Comparison of ENCODE assay signal across 8 mouse cellular contexts in the genomic region with DNA sequence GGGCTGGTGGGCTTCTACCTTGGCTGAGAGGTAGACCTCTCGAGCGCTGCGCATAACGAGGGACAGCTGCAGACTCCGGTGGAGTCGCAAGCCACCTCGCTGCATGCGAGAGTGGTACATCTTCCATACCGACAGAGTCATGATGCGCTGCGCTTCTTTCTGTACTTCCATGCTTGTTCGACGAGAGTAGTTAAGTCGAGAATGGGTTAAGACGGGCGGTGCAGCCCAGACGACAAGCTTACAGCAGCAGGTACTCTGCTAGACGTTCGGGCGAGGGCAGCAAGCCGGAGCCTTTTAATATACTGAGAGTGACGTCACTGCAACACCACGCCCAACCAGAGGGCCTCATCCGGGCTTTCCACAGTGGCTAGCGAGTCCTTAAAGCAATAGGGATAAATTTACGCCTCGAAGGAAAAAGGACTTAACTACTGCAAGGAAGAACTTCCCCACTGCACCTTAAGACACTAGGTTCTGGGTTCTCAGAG. TPM values are rescaled to one million over a fixed set of nuclear protein-coding genes. Genes with fewer than 3 reads are reported as not detected.
DNase-seq lines count a peak whose midpoint lies in the region; ATAC-seq lines count a peak whose summit lies in the region.

A gene (minus strand): TSS at position 272 of the 485 bp plus-strand sequence.

- no peaks in the 10 kb centered on the region for H3K27me3 ChIP-seq in megakaryocyte, embryonic 14.5 days (replicated peaks)

- DNase-seq in adrenal gland, adult (ENCODE audit: inconsistent age in 2 of 2, low spot score in 1 of 2): peak; percentile 96 to 99
- peak; percentile 96 for DNase-seq in embryo, embryonic 10 days (ENCODE audit: low spot score)
- DNase-seq in gastrocnemius, postnatal 10 days: peak; percentile 90
- DNase-seq in left cerebral cortex, adult 9 months (ENCODE audit: low spot score in 2 of 2): peak; percentile 88 to 96
- DNase-seq in right cerebral cortex, adult 2 months (ENCODE audit: low spot score in 2 of 2): peak; percentile 94
- DNase-seq in urinary bladder, postnatal 10 days (ENCODE audit: low spot score): peak; percentile 83

- H3K36me3 ChIP-seq in megakaryocyte, embryonic 14.5 days (replicated peaks; ENCODE audit: low read length): peaks cover 7% of the 10 kb centered on the region

- no peaks in the 10 kb centered on the region for H3K9me3 ChIP-seq in megakaryocyte, embryonic 14.5 days

- H3K4me3 ChIP-seq in megakaryocyte, embryonic 14.5 days (replicated peaks): peak within 1 kb of the TSS; percentile 100

- peaks cover 57% of the 10 kb centered on the region for H3K4me1 ChIP-seq in megakaryocyte, embryonic 14.5 days

- ATAC-seq in inflammation-experienced regulatory T-cells, adult 6 months: peak; percentile 47

RNA-seq across cellular contexts. Expression of the gene that starts here (rescaled TPM):
- total RNA-seq in gastrocnemius, postnatal 10 days (2021): 10 to 100 TPM; 10.9 to 17.6 TPM
- 10 to 100 TPM; 42.4 to 46.3 (median 45.8) TPM for polyA plus RNA-seq in inflammation-experienced regulatory T-cells, adult 6 months (2017; shearing (Covaris generic))
- polyA plus RNA-seq in megakaryocyte, embryonic 14.5 days (2012; ENCODE audit: insufficient read depth, low replicate concordance): 106 and 333 TPM in 2 replicates

Comparison
In these comparisons a context has a peak if more than half of its experiments do, and no peak if none do; other contexts are left out.
1. Peak in every context shown above with its lines: DNase-seq, ATAC-seq and H3K4me3 ChIP-seq.